Mouse (Mus musculus) neural tube, embryonic 13.5 days (tissue): ENCODE data around the gene Mst1. TPM values are rescaled to one million over a fixed set of nuclear protein-coding genes. Genes with fewer than 3 reads are reported as not detected.

ENCODE experiments used
- ATAC-seq: fragments of 200-750 bp; cut with Nextera tagmentation; 2 replicates; pipeline ENCODE4 v1.8.0; 2017; ENCODE audit warnings: low read depth, mild to moderate bottlenecking, moderate TSS enrichment, moderate library complexity
- H3K27ac ChIP-seq: fragments of 300-500 bp; sonication (generic); replicated peaks from 2 replicates; pipeline ENCODE4 v1.5.1; 2015; ENCODE audit warnings: moderate library complexity, mild to moderate bottlenecking, inconsistent platforms
- H3K27me3 ChIP-seq: fragments of 300-500 bp; sonication (generic); 2 replicates; pipeline ENCODE4 v1.6.1; 2015; ENCODE audit warnings: mild to moderate bottlenecking, inconsistent platforms
- H3K36me3 ChIP-seq: fragments of 300-500 bp; sonication (generic); 2 replicates; pipeline ENCODE4 v1.6.1; 2015; ENCODE audit warnings: mild to moderate bottlenecking, inconsistent platforms
- H3K4me1 ChIP-seq: fragments of 300-500 bp; sonication (generic); replicated peaks from 2 replicates; pipeline ENCODE4 v1.6.1; 2015; ENCODE audit warnings: inconsistent platforms
- H3K4me2 ChIP-seq: fragments of 300-500 bp; sonication (generic); 2 replicates; pipeline ENCODE4 v1.6.1; 2015; ENCODE audit warnings: inconsistent platforms, mild to moderate bottlenecking, moderate library complexity
- H3K4me3 ChIP-seq: fragments of 300-500 bp; sonication (generic); 2 replicates; pipeline ENCODE4 v1.5.1; 2015; ENCODE audit warnings: mild to moderate bottlenecking, inconsistent platforms
- H3K9ac ChIP-seq: fragments of 300-500 bp; sonication (generic); 2 replicates; pipeline ENCODE4 v1.6.1; 2015; ENCODE audit warnings: moderate library complexity, mild to moderate bottlenecking, inconsistent platforms
- H3K9me3 ChIP-seq: fragments of 300-500 bp; sonication (generic); 2 replicates; pipeline ENCODE4 v1.6.1; 2016; ENCODE audit warnings: inconsistent platforms
- WGBS: fragments of 180-500 bp; shearing (Covaris S2); methylation state at CpG from one replicate; pipeline ENCODE4 v1.1.7; 2015; 5-methylcytosine and 5-hydroxymethylcytosine counted together
- microRNA-seq: library from miRNA; unstranded; fragments of <30 nt; microRNA quantifications from one replicate; pipeline ENCODE4, GENCODE M21; 2016
- polyA plus RNA-seq: library from polyadenylated mRNA; unstranded; fragments of >200 nt; fragmentation: Nextera tagmentation; extraction: Ambion mirVana; gene quantifications from 2 replicates; pipeline ENCODE4 v1.2.1, GENCODE M21; 2015

The Mst1 gene
- polyA plus RNA-seq, 1 experiment from 2014 or later, result 0.18 TPM

DNA sequence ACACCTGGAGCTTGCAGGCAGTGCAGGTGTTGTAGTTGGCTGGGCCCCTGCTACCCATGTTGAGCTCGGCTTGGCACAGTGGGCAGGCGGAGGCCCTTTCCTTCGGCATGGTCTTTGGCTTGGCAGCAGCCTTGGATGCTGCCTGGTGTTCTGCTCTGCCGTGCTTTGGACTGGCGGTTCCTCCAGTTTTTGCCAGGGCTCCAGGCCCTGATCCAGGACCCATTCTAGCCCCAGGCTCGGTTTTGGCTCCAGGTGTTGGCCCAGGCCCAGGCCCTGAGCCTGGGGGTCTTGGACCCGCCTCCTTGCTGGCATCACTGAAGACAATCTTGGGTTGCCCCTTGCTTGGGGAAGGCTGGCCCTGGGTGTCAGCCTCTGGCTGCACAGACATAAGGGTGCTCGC, 45.5 kb downstream of the Mst1 start:
- 83% methylated on average over 8 of the region's 8 CpGs for WGBS
- H3K9me3 ChIP-seq, result no peaks in the 10 kb centered on the region
- H3K27ac ChIP-seq, result no peak overlapping the region
- H3K4me2 ChIP-seq, result no peak overlapping the region
- H3K27me3 ChIP-seq, result no peaks in the 10 kb centered on the region
- H3K4me3 ChIP-seq, result no peak overlapping the region
- ATAC-seq, result no peak
- H3K4me1 ChIP-seq, result no peaks in the 10 kb centered on the region
- peaks cover 33% of the 10 kb centered on the region for H3K36me3 ChIP-seq
- no peak overlapping the region for H3K9ac ChIP-seq

DNA sequence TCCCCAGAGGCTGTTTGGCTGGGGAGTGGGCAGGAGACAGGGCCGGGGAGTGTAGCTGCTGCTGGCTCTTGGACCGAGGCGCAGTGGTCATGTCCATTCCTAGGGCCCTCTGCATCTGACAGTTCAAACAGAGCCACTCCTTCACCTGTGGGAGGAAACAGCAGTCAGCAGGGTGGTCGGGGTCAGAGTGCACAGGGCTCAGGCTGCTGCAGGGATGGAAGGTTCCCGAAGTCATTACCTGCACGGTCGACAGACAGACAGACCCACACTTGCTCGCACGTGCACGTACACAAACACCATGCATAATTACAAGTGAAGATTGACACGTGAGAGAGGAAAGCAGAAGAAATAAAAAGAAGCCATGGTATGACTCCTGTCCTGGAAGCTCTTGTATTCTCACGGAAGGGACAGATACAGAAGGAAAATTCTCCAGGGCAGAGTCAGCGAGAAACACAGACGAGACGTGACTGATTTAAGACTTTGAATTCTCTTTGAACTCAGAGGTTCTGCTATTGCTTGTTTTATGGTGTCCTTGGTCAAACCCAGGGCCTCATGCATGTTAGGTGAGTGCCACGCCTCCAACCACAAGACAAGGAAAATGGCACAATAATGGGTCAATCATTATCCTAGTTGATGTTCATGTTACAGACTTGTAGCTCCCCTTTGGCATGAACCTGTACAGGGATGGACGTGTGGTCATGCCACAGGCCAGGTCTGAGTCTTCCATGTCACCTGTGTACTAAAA, 46.4 kb downstream of the Mst1 start:
- peaks cover 35% of the 10 kb centered on the region for H3K36me3 ChIP-seq
- H3K4me1 ChIP-seq, result no peaks in the 10 kb centered on the region
- H3K27me3 ChIP-seq, result no peaks in the 10 kb centered on the region
- no peak for ATAC-seq
- H3K27ac ChIP-seq, result no peak overlapping the region
- no peak overlapping the region for H3K9ac ChIP-seq
- H3K4me3 ChIP-seq, result no peak overlapping the region
- H3K4me2 ChIP-seq, result no peak overlapping the region
- WGBS, result 81% methylated on average over 17 of the region's 17 CpGs
- H3K9me3 ChIP-seq, result no peaks in the 10 kb centered on the region

GRCm38 (mm10) chr9:108128248-108128647, 48.0 kb downstream of the Mst1 start:
- no peaks in the 10 kb centered on the region for H3K27me3 ChIP-seq
- H3K27ac ChIP-seq, result no peak overlapping the region
- no peak overlapping the region for H3K4me3 ChIP-seq
- H3K4me1 ChIP-seq, result no peaks in the 10 kb centered on the region
- H3K36me3 ChIP-seq, result peaks cover 34% of the 10 kb centered on the region
- ATAC-seq, result no peak
- H3K4me2 ChIP-seq, result no peak overlapping the region
- H3K9ac ChIP-seq, result no peak overlapping the region
- WGBS, result 83% methylated on average over 11 of the region's 11 CpGs
- no peaks in the 10 kb centered on the region for H3K9me3 ChIP-seq

DNA sequence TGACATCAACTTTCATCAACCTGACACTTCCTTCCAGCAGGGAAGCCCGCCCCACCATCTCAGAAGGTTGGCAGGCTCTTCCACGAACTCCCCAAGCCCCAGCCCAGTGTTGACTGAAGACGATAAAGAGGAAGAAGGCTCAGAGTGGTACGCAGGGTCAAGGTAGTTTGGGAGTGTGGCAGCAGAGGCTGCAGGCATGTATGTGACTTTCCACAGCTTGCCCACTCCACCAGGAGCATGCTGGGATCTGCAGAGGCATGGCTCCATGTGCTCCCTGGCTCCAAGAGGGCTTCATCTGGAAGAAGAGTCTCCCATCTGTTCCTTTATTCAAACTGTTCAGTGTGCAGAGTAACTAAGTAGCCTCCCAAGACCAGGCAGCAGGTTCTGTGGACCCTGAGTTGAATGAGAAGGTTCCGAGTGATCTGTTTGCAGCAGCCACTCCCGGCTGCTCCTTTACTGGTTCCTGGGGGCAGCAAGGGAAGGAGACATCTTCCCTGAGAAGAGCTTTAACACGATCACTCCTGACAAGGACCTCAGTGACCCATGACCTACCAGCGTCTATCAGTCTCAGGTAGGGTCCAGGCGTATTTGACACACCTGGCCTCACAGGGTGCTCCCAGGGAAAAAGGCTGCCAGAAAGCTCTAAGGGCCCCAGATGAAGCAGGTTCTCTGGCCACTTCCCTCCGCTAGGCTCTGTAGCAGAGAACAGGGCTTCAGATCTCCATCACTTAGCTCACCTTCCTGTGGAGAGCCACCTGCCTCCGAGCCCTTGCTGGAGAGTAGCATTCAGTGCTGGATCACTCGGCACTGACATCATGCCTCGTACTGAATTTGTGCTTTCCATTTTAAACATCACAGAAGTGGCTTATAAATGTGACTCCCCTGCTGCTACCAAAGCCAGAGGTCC, 49.1 kb downstream of the Mst1 start:
- no peak overlapping the region for H3K4me2 ChIP-seq
- no peak overlapping the region for H3K4me3 ChIP-seq
- H3K27me3 ChIP-seq, result no peaks in the 10 kb centered on the region
- 86% methylated on average over 13 of the region's 13 CpGs for WGBS
- ATAC-seq, result no peak
- H3K36me3 ChIP-seq, result peaks cover 34% of the 10 kb centered on the region
- H3K9me3 ChIP-seq, result no peaks in the 10 kb centered on the region
- no peak overlapping the region for H3K9ac ChIP-seq
- no peak overlapping the region for H3K27ac ChIP-seq
- no peaks in the 10 kb centered on the region for H3K4me1 ChIP-seq

DNA sequence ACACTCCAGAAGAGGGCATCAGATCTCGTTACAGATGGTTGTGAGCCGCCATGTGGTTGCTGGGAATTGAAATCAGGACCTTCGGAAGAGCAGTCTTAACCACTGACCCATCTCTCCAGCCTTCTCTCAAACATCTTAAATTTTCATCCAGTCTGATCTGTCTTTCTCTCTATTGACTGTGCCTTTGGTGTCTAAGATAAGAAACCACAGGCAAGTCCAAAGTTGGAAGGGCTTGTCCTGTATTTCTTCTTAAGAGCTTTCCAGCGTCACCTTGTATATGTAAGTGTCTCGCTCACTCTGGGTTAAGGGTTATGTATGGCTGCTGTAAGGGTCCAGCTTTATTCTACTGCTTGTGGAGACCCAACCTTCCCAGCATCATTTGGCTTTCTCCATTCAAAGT, 51.3 kb downstream of the Mst1 start:
- no peak overlapping the region for H3K27ac ChIP-seq
- no peak overlapping the region for H3K4me3 ChIP-seq
- 86% methylated on average over 5 of the region's 5 CpGs for WGBS
- no peak overlapping the region for H3K4me2 ChIP-seq
- no peaks in the 10 kb centered on the region for H3K27me3 ChIP-seq
- no peak for ATAC-seq
- H3K4me1 ChIP-seq, result no peaks in the 10 kb centered on the region
- no peaks in the 10 kb centered on the region for H3K9me3 ChIP-seq
- no peak overlapping the region for H3K9ac ChIP-seq
- peaks cover 20% of the 10 kb centered on the region for H3K36me3 ChIP-seq

DNA sequence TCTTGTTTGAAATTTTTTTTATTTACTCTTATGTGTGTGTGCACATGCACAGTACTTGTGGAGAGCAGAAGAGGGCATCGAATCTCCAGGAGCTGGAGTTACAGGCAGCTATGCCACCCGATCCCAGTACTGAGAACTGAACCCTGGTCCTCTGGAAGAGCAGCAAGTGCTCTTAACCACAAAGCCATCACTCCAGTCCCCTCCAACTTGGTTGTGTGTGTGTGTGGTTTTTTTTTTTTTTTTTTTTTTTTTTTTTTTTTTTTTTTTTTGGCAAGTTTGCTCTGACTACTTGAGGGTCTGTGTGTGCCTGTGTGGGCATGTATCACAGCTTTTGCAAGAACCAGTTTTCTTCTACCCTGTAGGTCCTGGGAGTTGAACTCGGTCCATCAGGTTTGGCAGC, 52.1 kb downstream of the Mst1 start:
- Histone ChIP-seq H3K4me3 (no peak overlapping the region), H3K4me1 (no peaks in the 10 kb centered on the region), H3K4me2 (no peak overlapping the region), H3K27ac (no peak overlapping the region), H3K9me3 (no peaks in the 10 kb centered on the region), H3K9ac (no peak overlapping the region), H3K27me3 (no peaks in the 10 kb centered on the region), H3K36me3 (peaks cover 29% of the 10 kb centered on the region)
- WGBS, result 92% methylated on average over 3 of the region's 3 CpGs
- no peak for ATAC-seq

GRCm38 (mm10) chr9:108133478-108133877, 53.2 kb downstream of the Mst1 start:
- Histone ChIP-seq H3K9me3 (no peaks in the 10 kb centered on the region), H3K27ac (no peak overlapping the region), H3K4me1 (no peaks in the 10 kb centered on the region), H3K9ac (no peak overlapping the region), H3K4me2 (no peak overlapping the region), H3K36me3 (peaks cover 40% of the 10 kb centered on the region), H3K4me3 (no peak overlapping the region), H3K27me3 (no peaks in the 10 kb centered on the region)
- ATAC-seq, result no peak
- WGBS, result 64% methylated on average over 1 of the region's 1 CpGs

Small RNA genes within 50 kb of the gene (microRNA-seq; reads per million reads assigned to microRNA genes)
- not detected for gene Gm47303
- not detected for gene Mir7088

Other genes starting within 250 kb of the Mst1 start
- gene Rbm6, start 207.2 kb upstream of the Mst1 start, polyA plus RNA-seq, result 103 and 114 TPM in 2 replicates
- gene Mon1a, start 192.3 kb upstream of the Mst1 start, polyA plus RNA-seq, result 25.6 and 26.6 TPM in 2 replicates
- gene Mst1r, start 173.6 kb upstream of the Mst1 start, polyA plus RNA-seq, result 2.9 and 3.4 TPM in 2 replicates
- not detected in 2 replicates for gene Actl11, start 152.0 kb upstream of the Mst1 start, polyA plus RNA-seq
- 11.4 and 12.8 TPM in 2 replicates for gene Camkv, start 144.8 kb upstream of the Mst1 start, polyA plus RNA-seq
- 6.7 and 8.7 TPM in 2 replicates for gene Traip, start 130.3 kb upstream of the Mst1 start, polyA plus RNA-seq
- 7.6 and 9.3 TPM in 2 replicates for gene Uba7, start 104.9 kb upstream of the Mst1 start, polyA plus RNA-seq
- gene Gm20661, start 97.4 kb upstream of the Mst1 start, polyA plus RNA-seq, result 2.0 and 2.2 TPM in 2 replicates
- 28.8 and 30.7 TPM in 2 replicates for gene Inka1, start 94.6 kb upstream of the Mst1 start, polyA plus RNA-seq
- gene Cdhr4, start 87.9 kb upstream of the Mst1 start, polyA plus RNA-seq, result 2.6 and 3.4 TPM in 2 replicates
- gene Gm20662, start 84.1 kb upstream of the Mst1 start, polyA plus RNA-seq, result 1.4 TPM in 1 of 2 replicates, not detected in the other
- 94.1 and 94.9 TPM in 2 replicates for gene Ip6k1, start 77.9 kb upstream of the Mst1 start, polyA plus RNA-seq
- gene Gmppb, start 31.2 kb upstream of the Mst1 start, polyA plus RNA-seq, result 21.9 and 25.3 TPM in 2 replicates
- gene Amigo3, start 27.3 kb upstream of the Mst1 start, polyA plus RNA-seq, result 2.8 and 3.0 TPM in 2 replicates
- 43.8 and 44.0 TPM in 2 replicates for gene Rnf123, start 2.9 kb downstream of the Mst1 start, polyA plus RNA-seq
- 48.6 and 64.1 TPM in 2 replicates for gene Apeh, start 14.2 kb downstream of the Mst1 start, polyA plus RNA-seq
- gene Bsn, start 109.9 kb downstream of the Mst1 start, polyA plus RNA-seq, result 6.9 and 7.0 TPM in 2 replicates
- gene Dag1, start 183.5 kb downstream of the Mst1 start, polyA plus RNA-seq, result 57.2 and 57.6 TPM in 2 replicates
- gene Nicn1, start 210.0 kb downstream of the Mst1 start, polyA plus RNA-seq, result 124 and 130 TPM in 2 replicates
- gene Amt, start 216.4 kb downstream of the Mst1 start, polyA plus RNA-seq, result 29.1 and 30.6 TPM in 2 replicates
- gene Rhoa, start 225.7 kb downstream of the Mst1 start, polyA plus RNA-seq, result 309 and 338 TPM in 2 replicates
- gene Tcta, start 225.7 kb downstream of the Mst1 start, polyA plus RNA-seq, result 51.9 and 62.2 TPM in 2 replicates